Mouse (Mus musculus): ENCODE measurements around the gene Naa80. TPM values are rescaled to one million over a fixed set of nuclear protein-coding genes. Genes with fewer than 3 reads are reported as not detected.

The Naa80 gene
- polyA plus RNA-seq, 1 experiment from 2014 or later: 15.1 TPM

DNA sequence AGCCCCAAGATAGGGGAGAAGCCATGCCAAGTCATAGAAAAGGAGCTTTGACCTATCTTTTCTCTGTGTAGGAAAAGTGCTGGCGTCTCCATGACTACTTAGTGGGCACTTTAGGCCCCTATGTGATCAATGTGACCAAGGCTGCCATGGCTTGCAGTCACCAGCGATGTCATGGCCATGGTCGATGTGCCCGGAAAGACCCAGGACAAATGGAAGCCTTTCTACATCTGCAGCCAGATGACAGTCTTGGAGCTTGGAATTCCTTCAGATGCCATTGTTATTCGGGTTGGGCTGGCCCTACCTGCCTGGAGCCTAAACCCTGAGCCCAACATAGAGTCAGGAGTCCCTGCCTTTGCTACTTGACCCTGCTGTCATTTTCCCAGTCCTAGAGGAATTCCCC lies 7.8 kb downstream of the Naa80 start:
- H3K27ac ChIP-seq (ENCODE audit: low read length): no peak overlapping the region

DNA sequence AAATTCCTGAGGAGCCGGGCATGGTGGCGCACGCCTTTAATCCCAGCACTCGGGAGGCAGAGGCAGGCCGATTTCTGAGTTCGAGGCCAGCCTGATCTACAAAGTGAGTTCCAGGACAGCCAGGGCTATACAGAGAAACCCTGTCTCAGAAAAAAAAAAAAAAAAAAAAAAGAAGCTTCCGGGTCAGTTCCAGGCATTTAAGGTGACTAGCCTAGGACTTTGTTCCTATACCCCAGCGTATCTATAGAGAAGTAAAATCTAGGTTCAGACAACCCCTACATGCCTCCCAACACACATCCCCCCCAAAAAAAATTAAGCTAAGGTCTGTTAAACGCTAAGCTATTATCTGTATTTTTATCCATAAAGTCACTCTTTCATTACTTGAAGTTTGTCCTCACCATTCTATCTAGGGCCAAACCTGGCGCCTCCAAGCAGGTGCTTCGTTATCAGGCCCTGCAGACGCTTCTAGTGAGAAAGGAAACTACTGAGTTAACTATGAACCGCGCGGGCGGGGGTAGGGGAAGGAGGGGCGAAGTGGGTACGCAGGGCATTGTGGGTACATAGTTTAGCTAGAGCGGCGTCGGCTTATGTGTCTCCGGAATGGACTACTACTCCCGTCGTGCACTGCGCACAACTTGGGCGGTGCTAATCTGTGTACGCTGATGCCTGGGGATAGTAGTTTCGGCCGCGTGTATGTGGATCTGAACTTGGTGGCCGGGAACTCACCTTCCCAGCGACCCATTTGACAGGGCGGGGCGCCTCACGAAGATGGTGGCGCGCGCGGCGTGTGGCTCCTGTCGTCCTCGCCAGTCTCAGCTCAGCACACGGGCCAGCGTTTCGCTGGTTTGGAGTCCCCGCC lies 8.5 kb downstream of the Naa80 start, which contains the start of gene Ifrd2:
Ifrd2 (plus strand) TSS at position 669 of the 859 bp plus-strand sequence.
- peak within 1 kb of the TSS; percentile 69 for H3K4me3 ChIP-seq (ENCODE audit: low read length)
- 10% methylated on average over 46 of the region's 46 CpGs for WGBS
- peak within 1 kb of the TSS; percentile 75 for H3K9ac ChIP-seq (ENCODE audit: low read length)
- H3K36me3 ChIP-seq (ENCODE audit: control insufficient read depth, insufficient read depth): peaks cover 18% of the 10 kb centered on the region
- H3K27me3 ChIP-seq (ENCODE audit: control insufficient read depth, insufficient read depth, low read length): no peaks in the 10 kb centered on the region
- peak; percentile 96 for ATAC-seq (replicated peaks; ENCODE audit: extremely low read depth, insufficient read depth, low FRiP score)
- no peaks in the 10 kb centered on the region for H3K9me3 ChIP-seq (replicated peaks; ENCODE audit: control insufficient read depth, low read length)
- H3K4me1 ChIP-seq (ENCODE audit: control insufficient read depth, insufficient read depth, low read length): peaks cover 36% of the 10 kb centered on the region
- peak within 1 kb of the TSS; percentile 62 for H3K27ac ChIP-seq (ENCODE audit: low read length)
- peak within 1 kb of the TSS; percentile 69 for H3K4me2 ChIP-seq (ENCODE audit: low read depth, low read length)

More for the DNA sequence above, 7.8 kb downstream of the Naa80 start:
- Histone ChIP-seq H3K27me3 (ENCODE audit: control insufficient read depth, insufficient read depth, low read length) (no peaks in the 10 kb centered on the region), H3K4me1 (ENCODE audit: control insufficient read depth, insufficient read depth, low read length) (peaks cover 40% of the 10 kb centered on the region), H3K4me3 (ENCODE audit: low read length) (no peak overlapping the region), H3K9ac (ENCODE audit: low read length) (no peak overlapping the region), H3K4me2 (ENCODE audit: low read depth, low read length) (no peak overlapping the region), H3K36me3 (ENCODE audit: control insufficient read depth, insufficient read depth) (peaks cover 11% of the 10 kb centered on the region), H3K9me3 (replicated peaks; ENCODE audit: control insufficient read depth, low read length) (no peaks in the 10 kb centered on the region)
- 85% methylated on average over 5 of the region's 5 CpGs for WGBS
- ATAC-seq (replicated peaks; ENCODE audit: extremely low read depth, insufficient read depth, low FRiP score): no peak

DNA sequence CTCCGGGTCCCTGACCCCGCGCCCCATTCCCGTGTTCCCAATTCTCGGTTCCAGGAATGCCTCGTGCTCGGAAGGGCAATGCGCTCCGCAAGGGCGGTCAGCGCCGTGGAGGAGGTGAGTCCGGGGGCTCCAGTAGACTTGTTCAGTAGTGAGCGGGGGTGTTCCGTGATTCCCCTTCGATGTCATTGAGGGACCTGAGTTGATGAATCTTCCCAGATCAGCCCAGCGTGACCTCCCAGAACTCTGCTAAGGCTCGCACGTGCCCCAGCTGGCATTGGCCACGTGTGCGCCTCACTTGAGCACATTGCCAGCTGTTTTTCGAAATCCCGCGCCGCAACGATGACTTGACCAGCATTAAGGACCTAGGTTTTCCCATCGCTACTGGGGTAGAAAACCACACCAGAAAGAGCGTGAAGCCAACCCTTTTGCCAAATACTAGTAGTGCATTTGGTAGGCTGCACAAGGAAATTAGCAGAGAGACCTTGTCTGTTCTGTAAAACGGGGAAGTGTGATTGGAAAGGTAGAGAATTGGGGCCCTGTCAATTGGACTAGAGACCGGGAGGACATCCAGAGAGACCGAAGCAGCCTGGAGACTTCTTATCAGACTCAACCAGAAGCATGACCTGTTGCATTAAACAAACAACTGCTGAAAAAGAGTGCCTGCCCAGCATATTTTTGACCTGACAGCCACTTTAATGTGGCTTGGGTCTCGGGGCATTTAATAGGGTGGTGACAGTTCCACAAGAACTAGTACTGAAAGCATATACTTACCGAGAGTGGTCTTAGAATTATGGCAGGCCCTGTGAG lies 9.3 kb downstream of the Naa80 start:
- peak overlapping the region; percentile 69 for H3K4me3 ChIP-seq (ENCODE audit: low read length)
- WGBS: under 1% methylated on average over 33 of the region's 33 CpGs
- H3K4me1 ChIP-seq (ENCODE audit: control insufficient read depth, insufficient read depth, low read length): peaks cover 44% of the 10 kb centered on the region
- peaks cover 20% of the 10 kb centered on the region for H3K36me3 ChIP-seq (ENCODE audit: control insufficient read depth, insufficient read depth)
- H3K9me3 ChIP-seq (replicated peaks; ENCODE audit: control insufficient read depth, low read length): no peaks in the 10 kb centered on the region
- ATAC-seq (replicated peaks; ENCODE audit: extremely low read depth, insufficient read depth, low FRiP score): no peak; the same call in 1 of the 2 replicates
- H3K27ac ChIP-seq (ENCODE audit: low read length): peak overlapping the region; percentile 62
- peak overlapping the region; percentile 75 for H3K9ac ChIP-seq (ENCODE audit: low read length)
- peak overlapping the region; percentile 69 for H3K4me2 ChIP-seq (ENCODE audit: low read depth, low read length)
- H3K27me3 ChIP-seq (ENCODE audit: control insufficient read depth, insufficient read depth, low read length): no peaks in the 10 kb centered on the region

DNA sequence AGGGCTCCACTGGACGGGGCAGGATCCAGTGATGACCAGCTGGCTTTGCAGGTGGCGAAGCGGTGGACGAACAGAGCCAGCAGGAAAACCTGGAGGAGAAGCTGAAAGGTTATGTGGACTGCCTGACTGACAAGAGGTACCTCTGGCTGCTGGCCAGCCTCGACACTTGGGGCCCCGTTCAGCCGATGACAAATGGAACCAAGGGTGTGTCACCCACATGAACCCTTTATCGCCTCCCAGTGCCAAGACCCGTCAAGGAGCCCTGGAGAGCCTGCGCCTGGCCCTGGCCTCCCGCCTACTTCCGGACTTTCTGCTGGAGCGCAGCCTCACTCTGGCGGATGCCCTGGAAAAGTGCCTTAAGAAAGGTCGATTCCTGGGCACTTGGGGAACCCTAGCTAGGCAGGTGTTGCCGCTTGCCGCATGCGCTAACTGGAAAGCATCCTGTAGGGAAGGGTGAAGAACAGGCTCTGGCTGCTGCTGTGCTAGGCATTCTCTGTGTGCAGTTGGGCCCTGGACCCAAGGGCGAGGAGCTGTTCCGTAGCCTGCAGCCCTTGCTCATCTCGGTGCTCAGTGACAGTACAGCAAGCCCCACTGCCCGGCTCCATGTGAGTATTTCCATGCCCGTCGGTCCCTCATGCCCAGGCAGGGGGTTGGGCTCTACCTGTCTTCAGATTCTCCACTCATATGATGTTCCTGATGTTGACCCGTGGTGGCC lies 11.5 kb downstream of the Naa80 start:
- H3K36me3 ChIP-seq (ENCODE audit: control insufficient read depth, insufficient read depth): peaks cover 28% of the 10 kb centered on the region
- no peak for ATAC-seq (replicated peaks; ENCODE audit: extremely low read depth, insufficient read depth, low FRiP score)
- H3K4me1 ChIP-seq (ENCODE audit: control insufficient read depth, insufficient read depth, low read length): peaks cover 58% of the 10 kb centered on the region
- H3K27ac ChIP-seq (ENCODE audit: low read length): peak overlapping the region; percentile 73
- peak overlapping the region; percentile 12; the same call in 1 of the 2 replicates for H3K4me3 ChIP-seq (ENCODE audit: low read length)
- no peaks in the 10 kb centered on the region for H3K27me3 ChIP-seq (ENCODE audit: control insufficient read depth, insufficient read depth, low read length)
- WGBS: 62% methylated on average over 25 of the region's 25 CpGs
- peak overlapping the region; percentile 51 for H3K9ac ChIP-seq (ENCODE audit: low read length)
- peak overlapping the region; percentile 44 for H3K4me2 ChIP-seq (ENCODE audit: low read depth, low read length)
- H3K9me3 ChIP-seq (replicated peaks; ENCODE audit: control insufficient read depth, low read length): no peaks in the 10 kb centered on the region

DNA sequence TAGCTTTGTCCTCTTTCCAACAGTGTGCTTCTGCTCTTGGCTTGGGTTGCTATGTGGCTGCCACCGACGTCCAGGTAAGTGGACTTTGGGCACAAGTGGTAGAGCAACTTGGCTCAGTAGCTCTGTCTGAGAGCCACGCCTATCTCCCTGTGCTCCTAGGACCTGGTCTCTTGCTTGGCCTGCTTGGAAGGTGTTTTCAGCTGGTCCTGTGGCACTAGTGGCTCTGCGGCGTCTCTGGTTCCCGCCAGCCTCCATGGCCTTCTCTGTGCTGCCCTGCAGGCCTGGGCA lies 12.0 kb downstream of the Naa80 start:
- Histone ChIP-seq H3K27ac (ENCODE audit: low read length) (no peak overlapping the region; the same call in 1 of the 2 replicates), H3K27me3 (ENCODE audit: control insufficient read depth, insufficient read depth, low read length) (no peaks in the 10 kb centered on the region), H3K9ac (ENCODE audit: low read length) (no peak overlapping the region), H3K36me3 (ENCODE audit: control insufficient read depth, insufficient read depth) (peaks cover 28% of the 10 kb centered on the region), H3K4me1 (ENCODE audit: control insufficient read depth, insufficient read depth, low read length) (peaks cover 58% of the 10 kb centered on the region), H3K4me3 (ENCODE audit: low read length) (no peak overlapping the region), H3K9me3 (replicated peaks; ENCODE audit: control insufficient read depth, low read length) (no peaks in the 10 kb centered on the region), H3K4me2 (ENCODE audit: low read depth, low read length) (peak overlapping the region; percentile 44; the same call in 1 of the 2 replicates)
- no peak for ATAC-seq (replicated peaks; ENCODE audit: extremely low read depth, insufficient read depth, low FRiP score)
- 89% methylated on average over 6 of the region's 6 CpGs for WGBS

DNA sequence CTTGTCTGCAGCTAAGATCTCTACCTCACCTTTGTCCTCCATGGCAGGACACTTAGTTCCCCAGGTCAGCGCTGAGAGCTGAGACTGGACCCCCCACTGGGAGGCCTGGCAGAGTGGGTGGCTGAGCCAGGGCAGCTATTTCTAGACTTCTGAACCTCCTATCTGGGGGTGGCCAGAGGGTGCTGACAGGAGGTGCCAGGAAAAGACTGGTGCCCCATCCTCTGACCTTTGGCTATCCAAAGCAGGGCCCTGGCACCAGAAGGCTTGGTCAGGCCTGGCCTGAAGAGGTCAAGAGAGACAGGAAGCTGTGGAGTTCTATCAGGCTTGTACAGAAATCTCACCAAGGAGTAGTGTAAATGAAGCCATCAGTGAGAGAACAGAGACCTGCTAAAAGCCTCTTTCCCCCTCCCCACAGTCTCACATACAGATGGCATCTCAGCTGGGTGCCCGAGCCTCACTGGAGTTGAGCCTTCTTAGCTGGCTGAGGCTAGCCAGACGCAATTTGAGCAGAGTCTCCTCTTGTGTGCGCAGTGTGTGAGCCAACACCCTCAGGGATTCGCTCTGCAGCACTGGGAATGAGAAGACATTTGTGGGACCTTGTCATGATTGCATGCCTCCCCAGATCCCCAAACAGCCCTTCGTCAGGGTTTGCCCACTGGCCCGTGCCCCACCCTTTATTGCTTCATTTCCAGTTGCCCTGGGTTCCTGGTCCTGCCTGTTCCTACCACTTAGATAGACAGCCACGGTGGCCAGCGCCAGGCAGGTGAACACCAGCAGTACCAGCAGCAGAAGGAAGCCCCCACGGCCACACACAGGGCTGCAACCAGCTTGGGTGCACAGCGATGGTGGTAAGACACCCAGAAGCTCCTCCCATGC lies 14.7 kb downstream of the Naa80 start:
- Histone ChIP-seq H3K27me3 (ENCODE audit: control insufficient read depth, insufficient read depth, low read length) (no peaks in the 10 kb centered on the region), H3K9ac (ENCODE audit: low read length) (peak overlapping the region; percentile 50), H3K9me3 (replicated peaks; ENCODE audit: control insufficient read depth, low read length) (no peaks in the 10 kb centered on the region), H3K4me3 (ENCODE audit: low read length) (no peak overlapping the region), H3K27ac (ENCODE audit: low read length) (peak overlapping the region; percentile 87), H3K4me1 (ENCODE audit: control insufficient read depth, insufficient read depth, low read length) (peaks cover 62% of the 10 kb centered on the region), H3K4me2 (ENCODE audit: low read depth, low read length) (peak overlapping the region; percentile 9; the same call in 1 of the 2 replicates), H3K36me3 (ENCODE audit: control insufficient read depth, insufficient read depth) (peaks cover 28% of the 10 kb centered on the region)
- 75% methylated on average over 11 of the region's 11 CpGs for WGBS
- 0 out of 2 replicates have a peak, but pooled peaks have one; percentile 24 for ATAC-seq (replicated peaks; ENCODE audit: extremely low read depth, insufficient read depth, low FRiP score)

DNA sequence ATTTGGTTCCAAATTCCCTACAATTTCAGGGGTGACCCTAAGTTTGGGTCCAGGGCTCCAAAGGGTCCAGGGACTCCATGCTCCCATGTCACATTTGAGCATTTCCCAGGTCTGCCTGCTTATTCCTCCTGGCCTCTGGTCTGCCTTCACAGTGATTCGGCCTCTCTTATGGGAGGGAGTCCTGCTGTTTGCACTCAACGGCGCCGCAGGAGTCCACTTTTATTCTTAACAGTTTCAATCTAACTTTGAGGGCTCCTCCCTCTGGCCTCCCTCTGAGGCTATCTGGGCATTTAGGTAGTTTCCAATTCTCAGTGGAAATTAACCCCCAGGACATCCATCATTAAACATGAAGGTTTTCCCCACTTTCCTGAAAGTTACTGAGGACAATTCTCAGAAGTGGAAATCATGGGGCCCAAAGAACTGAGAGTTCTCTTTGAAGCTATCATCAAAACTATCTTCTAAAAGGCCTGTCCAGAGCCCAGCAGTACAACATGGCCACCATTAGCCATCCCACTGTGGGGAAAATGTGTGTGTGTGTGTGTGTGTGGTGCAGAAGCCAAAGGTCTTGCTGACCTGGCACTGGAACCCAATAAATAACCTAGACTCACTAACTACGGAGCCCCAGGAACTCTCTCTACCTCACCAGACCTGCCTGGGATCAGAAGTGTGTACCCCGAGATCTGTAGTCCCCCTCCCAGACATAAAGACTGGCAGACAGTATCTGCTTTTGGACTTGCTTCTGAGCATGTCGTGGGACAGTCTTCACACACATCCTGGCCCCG lies 15.8 kb downstream of the Naa80 start:
- Histone ChIP-seq H3K27ac (ENCODE audit: low read length) (peak overlapping the region; percentile 37; the same call in 1 of the 2 replicates), H3K4me1 (ENCODE audit: control insufficient read depth, insufficient read depth, low read length) (peaks cover 51% of the 10 kb centered on the region), H3K9ac (ENCODE audit: low read length) (peak overlapping the region; percentile 16; the same call in 1 of the 2 replicates), H3K4me3 (ENCODE audit: low read length) (no peak overlapping the region), H3K4me2 (ENCODE audit: low read depth, low read length) (no peak overlapping the region), H3K27me3 (ENCODE audit: control insufficient read depth, insufficient read depth, low read length) (no peaks in the 10 kb centered on the region), H3K36me3 (ENCODE audit: control insufficient read depth, insufficient read depth) (peaks cover 28% of the 10 kb centered on the region), H3K9me3 (replicated peaks; ENCODE audit: control insufficient read depth, low read length) (no peaks in the 10 kb centered on the region)
- ATAC-seq (replicated peaks; ENCODE audit: extremely low read depth, insufficient read depth, low FRiP score): no peak
- WGBS: 78% methylated on average over 8 of the region's 8 CpGs
